Mouse (Mus musculus) 3134 (cell line): Measurements from ENCODE around the gene Bcl7a.
A peak's percentile ranks its signal among the peaks of the same experiment; 100 is the strongest.

Source experiments
- DNase-seq: peaks from one replicate; pipeline ENCODE4 v3.0.0-alpha.2; 2011; ENCODE audit warnings: low spot score; ENCODE audit not compliant: insufficient read length; ENCODE audit errors: extremely low read depth

Gene Bcl7a

GRCm38 (mm10) chr5:123343707-123344627 is at the start of gene Bcl7a:
Bcl7a (plus strand) TSS chr5:123343834.
- DNase-seq = peak; percentile 90

GRCm38 (mm10) chr5:123294653-123295052 is 49.0 kb upstream of the Bcl7a start:
- DNase-seq = no peak

- no peak for DNase-seq
Observed at GRCm38 (mm10) chr5:123296224-123296806, 47.3 kb upstream of the Bcl7a start.

- DNase-seq = no peak
Observed at GRCm38 (mm10) chr5:123296972-123297754, 46.5 kb upstream of the Bcl7a start.

GRCm38 (mm10) chr5:123297830-123298229 is 45.8 kb upstream of the Bcl7a start:
- no peak for DNase-seq

GRCm38 (mm10) chr5:123298526-123298925 is 45.1 kb upstream of the Bcl7a start:
- no peak for DNase-seq

- no peak for DNase-seq
Observed at GRCm38 (mm10) chr5:123300496-123301034, 43.1 kb upstream of the Bcl7a start.

GRCm38 (mm10) chr5:123301780-123302521 is 41.7 kb upstream of the Bcl7a start:
- no peak for DNase-seq

- no peak for DNase-seq
Observed at GRCm38 (mm10) chr5:123307630-123308282, 35.9 kb upstream of the Bcl7a start.

- DNase-seq = no peak
Observed at GRCm38 (mm10) chr5:123309816-123310215, 33.8 kb upstream of the Bcl7a start.

GRCm38 (mm10) chr5:123310221-123310620 is 33.4 kb upstream of the Bcl7a start:
- no peak for DNase-seq

- DNase-seq = no peak
Observed at GRCm38 (mm10) chr5:123313058-123313630, 30.5 kb upstream of the Bcl7a start.

GRCm38 (mm10) chr5:123313851-123314380 is 29.7 kb upstream of the Bcl7a start:
- DNase-seq = no peak

- no peak for DNase-seq
Observed at GRCm38 (mm10) chr5:123315219-123315866, 28.3 kb upstream of the Bcl7a start.

- peak; percentile 40 for DNase-seq
Observed at GRCm38 (mm10) chr5:123317992-123318391, 25.6 kb upstream of the Bcl7a start.

- no peak for DNase-seq
Observed at GRCm38 (mm10) chr5:123320136-123320535, 23.5 kb upstream of the Bcl7a start.

GRCm38 (mm10) chr5:123324242-123324641 is 19.4 kb upstream of the Bcl7a start:
- DNase-seq = no peak

GRCm38 (mm10) chr5:123326006-123326750 is 17.5 kb upstream of the Bcl7a start:
- DNase-seq = peak; percentile 64
